Mouse (Mus musculus) hindbrain, postnatal 0 days (tissue): ENCODE data around the gene Schip1. TPM values are rescaled to one million over a fixed set of nuclear protein-coding genes. Genes with fewer than 3 reads are reported as not detected.

Experiments used
- ATAC-seq: fragments of 200-750 bp; cut with Nextera tagmentation; 2 replicates; pipeline ENCODE4 v1.8.0; 2017; ENCODE audit warnings: mild to moderate bottlenecking, moderate TSS enrichment, moderate library complexity
- DNase-seq: peaks from one replicate; pipeline ENCODE4 v3.0.0-alpha.2; 2015; ENCODE audit warnings: low spot score
- H3K27ac ChIP-seq: fragments of 300-500 bp; sonication (generic); 2 replicates; pipeline ENCODE4 v1.5.1; 2014; ENCODE audit warnings: mild to moderate bottlenecking
- H3K27me3 ChIP-seq: fragments of 300-500 bp; sonication (generic); 2 replicates; pipeline ENCODE4 v1.6.1; 2014; ENCODE audit warnings: low read length, mixed read lengths; ENCODE audit not compliant: insufficient read depth
- H3K36me3 ChIP-seq: fragments of 300-500 bp; sonication (generic); 2 replicates; pipeline ENCODE4 v1.6.1; 2014; ENCODE audit warnings: low read length, mixed read lengths; ENCODE audit not compliant: insufficient read depth
- H3K4me1 ChIP-seq: fragments of 300-500 bp; sonication (generic); 2 replicates; pipeline ENCODE4 v1.6.1; 2014; ENCODE audit warnings: antibody characterized with exemption, low read length, mixed read lengths; ENCODE audit not compliant: insufficient read depth
- H3K4me2 ChIP-seq: fragments of 300-500 bp; sonication (generic); 2 replicates; pipeline ENCODE4 v1.6.1; 2014; ENCODE audit warnings: low read depth, mild to moderate bottlenecking, low read length, moderate library complexity, mixed read lengths
- H3K4me3 ChIP-seq: fragments of 300-500 bp; sonication (generic); 2 replicates; pipeline ENCODE4 v1.5.1; 2014; ENCODE audit warnings: low read length
- H3K9ac ChIP-seq: fragments of 300-500 bp; sonication (generic); replicated peaks from 2 replicates; pipeline ENCODE4 v1.6.1; 2014; ENCODE audit warnings: mild to moderate bottlenecking, low read length, moderate library complexity, mixed read lengths
- H3K9me3 ChIP-seq: fragments of 300-500 bp; sonication (generic); 2 replicates; pipeline ENCODE4 v1.6.1; 2016; ENCODE audit warnings: low read length, mixed read lengths
- CTCF ChIP-seq: IDR thresholded peaks from 2 replicates; pipeline ENCODE4 v1.5.1; 2016; ENCODE audit warnings: antibody characterized with exemption, control low read depth, low read depth
- WGBS: fragments of 180-500 bp; shearing (Covaris S2); extraction: QIAGEN DNeasy Blood & Tissue Kit; methylation state at CpG from one replicate; pipeline ENCODE4 v1.1.7; 2014; 5-methylcytosine and 5-hydroxymethylcytosine counted together
- polyA plus RNA-seq: library from polyadenylated mRNA; unstranded; fragments of >200 nt; fragmentation: Nextera tagmentation; extraction: Ambion mirVana; gene quantifications from 2 replicates; pipeline ENCODE4 v1.2.1, GENCODE M21; 2015
- total RNA-seq: library from RNA; depleted of rRNA; stranded (reverse); fragments of >200 nt; gene quantifications from 2 replicates; pipeline ENCODE4 v1.2.3, GENCODE M21; 2014

Schip1 gene
- total and polyA plus RNA-seq, 2 experiments from 2014 or later, result 94.3 to 163 TPM

DNA sequence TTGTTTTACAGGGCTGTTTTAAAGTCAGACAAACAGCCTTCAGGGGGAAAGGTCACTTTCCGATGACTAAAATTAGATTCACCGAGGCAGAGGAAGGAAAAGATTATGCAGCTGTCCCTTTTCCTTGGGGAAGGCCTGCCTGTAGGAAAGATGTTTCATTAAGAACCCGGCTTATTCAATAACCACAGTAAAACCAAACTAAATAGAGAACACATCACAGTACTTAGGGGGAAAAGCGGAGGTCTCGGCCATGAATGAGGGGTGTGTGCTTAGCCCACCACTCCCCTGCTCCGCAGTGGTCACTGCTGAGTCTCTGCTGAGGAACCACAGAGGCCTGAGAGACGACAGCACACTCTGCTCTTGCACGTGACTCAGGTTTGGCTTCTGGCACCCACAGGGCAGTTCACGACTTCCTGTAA, 522.1 kb downstream of the Schip1 start:
- H3K27ac ChIP-seq, result no peak overlapping the region
- H3K9ac ChIP-seq, result no peak overlapping the region
- no peaks in the 10 kb centered on the region for H3K27me3 ChIP-seq
- peaks cover 18% of the 10 kb centered on the region for H3K4me1 ChIP-seq
- 44% methylated on average over 9 of the region's 9 CpGs for WGBS
- no peaks in the 10 kb centered on the region for H3K36me3 ChIP-seq
- ATAC-seq (no peak), DNase-seq (no peak)
- no peaks in the 10 kb centered on the region for H3K9me3 ChIP-seq
- H3K4me3 ChIP-seq, result no peak overlapping the region
- no peak for TF ChIP-seq CTCF
- no peak overlapping the region for H3K4me2 ChIP-seq

DNA sequence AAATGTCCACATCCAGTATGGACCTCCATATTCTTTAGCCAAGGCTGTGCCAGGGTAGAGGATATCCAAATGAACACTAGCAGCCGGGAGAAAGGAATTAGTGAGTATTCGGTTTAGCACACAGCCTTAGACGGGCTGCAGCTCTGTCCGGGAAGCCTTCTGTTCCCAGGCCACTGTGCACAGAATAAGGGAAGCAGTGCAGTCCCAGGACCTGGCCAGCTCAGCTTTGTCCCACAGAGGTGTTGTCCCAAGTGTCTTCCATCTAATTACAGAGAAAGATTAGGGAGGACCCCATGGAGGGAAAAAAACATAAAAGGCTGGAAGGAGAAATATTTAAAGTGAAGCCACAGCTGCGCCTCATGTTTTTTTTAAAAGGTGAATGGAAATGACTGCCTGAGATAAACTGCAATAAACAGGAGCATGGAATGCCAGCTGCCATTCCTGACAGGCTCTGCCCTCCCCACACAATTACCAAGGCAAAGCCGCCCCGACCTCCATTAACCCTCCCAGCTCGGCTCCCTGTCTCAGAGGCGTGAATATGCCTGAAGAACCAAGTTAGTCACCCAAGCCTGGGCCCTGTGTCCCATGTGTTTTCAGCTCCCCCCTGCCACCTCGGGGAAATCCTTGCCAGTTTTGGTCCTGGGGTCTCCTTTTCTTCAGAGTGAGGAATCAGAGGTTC, 523.1 kb downstream of the Schip1 start:
- ATAC-seq, result no peak
- Histone ChIP-seq H3K9me3 (no peaks in the 10 kb centered on the region), H3K27ac (no peak overlapping the region; the same call in 1 of the 2 replicates), H3K27me3 (no peaks in the 10 kb centered on the region), H3K36me3 (no peaks in the 10 kb centered on the region), H3K9ac (no peak overlapping the region), H3K4me2 (no peak overlapping the region), H3K4me3 (no peak overlapping the region), H3K4me1 (peaks cover 15% of the 10 kb centered on the region)
- no peak for DNase-seq
- TF ChIP-seq CTCF, result no peak
- WGBS, result 39% methylated on average over 10 of the region's 10 CpGs

DNA sequence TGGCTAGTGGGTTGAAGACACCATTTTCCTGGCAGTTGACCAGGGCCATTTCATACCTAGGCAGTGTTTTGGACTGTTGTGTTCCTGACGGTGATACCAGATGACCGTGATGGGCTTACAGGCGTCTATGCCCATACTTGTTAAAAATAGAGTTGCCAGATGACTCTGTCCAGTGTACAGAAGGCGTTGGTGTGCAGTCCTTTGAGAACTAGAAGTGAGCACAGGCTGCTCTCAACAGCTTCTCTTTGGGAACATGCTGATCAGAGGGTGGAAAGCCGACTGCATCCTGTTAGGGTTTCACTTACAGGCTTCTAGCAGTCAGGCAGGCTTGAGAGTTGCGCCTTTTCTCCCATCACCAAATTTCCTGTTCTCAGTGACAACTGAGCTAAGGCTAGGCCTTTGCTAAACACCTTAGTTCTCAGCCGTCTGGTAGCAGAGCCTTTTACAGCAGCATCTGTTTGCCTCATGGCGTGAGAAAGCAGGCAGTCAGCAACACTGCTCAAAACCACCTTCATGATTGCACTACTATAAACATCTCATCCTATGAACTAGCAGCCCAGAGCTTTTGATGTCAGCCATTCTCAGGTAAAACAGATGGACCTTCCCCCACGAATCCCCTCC, 524.7 kb downstream of the Schip1 start:
- Histone ChIP-seq H3K4me3 (no peak overlapping the region), H3K4me1 (no peaks in the 10 kb centered on the region; the same call in 1 of the 2 replicates), H3K36me3 (no peaks in the 10 kb centered on the region), H3K27me3 (no peaks in the 10 kb centered on the region), H3K4me2 (no peak overlapping the region), H3K27ac (no peak overlapping the region), H3K9me3 (no peaks in the 10 kb centered on the region), H3K9ac (no peak overlapping the region)
- no peak for TF ChIP-seq CTCF
- ATAC-seq (no peak), DNase-seq (no peak)
- 83% methylated on average over 9 of the region's 9 CpGs for WGBS

DNA sequence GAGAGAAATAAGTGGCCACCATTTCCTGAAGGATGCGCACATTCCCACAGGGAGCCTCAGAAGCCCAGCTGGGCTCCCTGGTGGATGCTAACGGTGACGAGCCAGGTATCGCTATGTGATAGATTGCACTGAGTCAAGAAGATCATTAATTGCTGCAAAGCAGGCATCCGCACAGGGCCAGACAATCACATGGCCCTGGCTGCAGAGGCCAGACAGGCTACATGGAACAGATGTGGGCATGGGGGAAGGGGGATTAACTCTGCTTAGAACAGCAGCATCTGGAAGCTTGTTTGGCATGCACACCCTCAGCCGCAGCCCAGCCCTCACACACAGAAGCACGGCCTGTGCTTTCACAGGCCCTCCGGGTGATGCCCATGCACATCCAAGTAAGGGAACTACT, 525.8 kb downstream of the Schip1 start:
- TF ChIP-seq CTCF, result no peak
- Histone ChIP-seq H3K36me3 (no peaks in the 10 kb centered on the region), H3K4me2 (no peak overlapping the region), H3K27ac (no peak overlapping the region), H3K9ac (no peak overlapping the region), H3K4me1 (no peaks in the 10 kb centered on the region; the same call in 1 of the 2 replicates), H3K27me3 (no peaks in the 10 kb centered on the region), H3K9me3 (no peaks in the 10 kb centered on the region), H3K4me3 (no peak overlapping the region)
- DNase-seq, result no peak
- WGBS, result 55% methylated on average over 8 of the region's 8 CpGs
- ATAC-seq, result no peak; the same call in 1 of the 2 replicates

DNA sequence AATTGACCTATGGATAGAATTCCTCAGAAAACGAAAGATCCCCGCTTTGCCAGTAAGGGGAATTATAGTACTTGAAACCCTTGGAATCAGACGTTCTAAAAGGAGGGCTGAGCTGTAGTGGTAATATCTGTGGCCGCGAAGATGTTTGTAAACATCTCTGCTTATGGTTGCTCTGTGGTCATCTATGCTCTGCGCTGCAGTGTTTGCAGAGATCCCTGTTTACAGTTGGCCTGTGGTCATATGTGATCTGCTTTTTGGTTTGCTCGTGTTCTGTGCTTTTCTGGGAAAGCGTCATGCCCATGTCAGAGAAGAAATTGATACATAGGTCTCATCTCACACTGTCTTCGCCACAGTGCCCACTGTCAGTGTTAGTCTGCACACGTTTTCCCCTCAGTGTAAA, 528.0 kb downstream of the Schip1 start:
- no peak for TF ChIP-seq CTCF
- Histone ChIP-seq H3K27me3 (no peaks in the 10 kb centered on the region), H3K9me3 (no peaks in the 10 kb centered on the region), H3K4me3 (no peak overlapping the region), H3K9ac (no peak overlapping the region), H3K4me2 (no peak overlapping the region), H3K36me3 (peaks cover 3% of the 10 kb centered on the region; the same call in 1 of the 2 replicates), H3K4me1 (no peaks in the 10 kb centered on the region; the same call in 1 of the 2 replicates), H3K27ac (no peak overlapping the region)
- DNase-seq, result no peak
- WGBS, result 82% methylated on average over 10 of the region's 10 CpGs
- ATAC-seq, result no peak

DNA sequence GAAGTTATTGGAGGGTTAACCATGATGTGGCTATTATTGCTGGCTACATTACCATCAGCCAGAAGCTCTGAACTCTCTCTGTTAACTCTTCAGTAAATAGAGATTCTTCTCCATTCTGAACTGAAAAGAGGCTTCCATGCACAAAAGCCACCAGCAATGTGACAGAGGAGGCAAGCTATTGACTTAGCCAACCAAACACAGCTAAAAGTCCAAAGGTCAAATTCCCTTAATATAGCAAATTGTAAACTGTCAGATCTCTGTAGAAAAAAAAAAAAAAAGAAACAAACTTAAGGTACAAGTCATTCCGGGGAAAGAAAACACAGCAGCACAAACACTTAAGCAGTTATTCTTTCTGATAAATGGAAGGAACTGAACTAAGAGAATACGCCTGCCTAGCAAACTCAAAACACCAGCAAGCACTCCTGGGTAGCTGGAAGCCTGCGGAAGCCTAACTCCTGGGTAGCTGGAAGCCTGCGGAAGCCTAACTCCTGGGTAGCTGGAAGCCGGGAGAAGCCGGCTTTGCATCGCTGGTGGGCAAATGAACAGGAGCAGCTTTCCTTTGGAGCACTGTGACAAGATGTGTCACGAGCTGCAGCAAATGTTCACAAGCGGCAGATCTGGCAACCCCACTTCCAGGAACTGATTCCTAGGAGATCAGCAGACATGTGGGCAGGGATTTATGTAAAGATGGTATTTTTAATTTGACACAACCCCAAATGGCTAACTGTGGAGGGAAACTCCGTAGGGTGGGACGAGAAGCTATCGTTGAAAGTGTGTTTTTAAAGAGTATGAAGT, 528.7 kb downstream of the Schip1 start:
- Histone ChIP-seq H3K36me3 (peaks cover 3% of the 10 kb centered on the region; the same call in 1 of the 2 replicates), H3K27ac (peak overlapping the region; percentile 32; the same call in 1 of the 2 replicates), H3K9me3 (no peaks in the 10 kb centered on the region), H3K4me2 (no peak overlapping the region), H3K27me3 (no peaks in the 10 kb centered on the region), H3K4me1 (no peaks in the 10 kb centered on the region; the same call in 1 of the 2 replicates), H3K4me3 (no peak overlapping the region), H3K9ac (no peak overlapping the region; the same call in 1 of the 2 replicates)
- no peak for TF ChIP-seq CTCF
- 35% methylated on average over 12 of the region's 12 CpGs for WGBS
- DNase-seq (no peak), ATAC-seq (no peak)
